Mouse (Mus musculus): ENCODE results near the gene Gli2.

GRCm38 (mm10) chr1:118830658-118831057 is 222.8 kb downstream of the Gli2 start:
- TF ChIP-seq TCF12 (IDR thresholded peaks at IDR 0.05; ENCODE audit: insufficient read depth, poor library complexity, severe bottlenecking) = no peak
- TF ChIP-seq CEBPB (IDR thresholded peaks at IDR 0.05; ENCODE audit: insufficient read depth, poor library complexity, severe bottlenecking) = no peak
- TF ChIP-seq POLR2A (IDR thresholded peaks at IDR 0.05; ENCODE audit: insufficient read length, low read depth) = no peak
- no peak for TF ChIP-seq MYOD1 (IDR thresholded peaks at IDR 0.05; ENCODE audit: control insufficient read depth in 1 of 3, insufficient read length in 2 of 3, low read depth in 2 of 3)
- TF ChIP-seq USF1 (IDR thresholded peaks at IDR 0.05; ENCODE audit: low read depth) = no peak
- TF ChIP-seq E2F4 (IDR thresholded peaks at IDR 0.05; ENCODE audit: insufficient read depth) = no peak
- TF ChIP-seq MAX (IDR thresholded peaks at IDR 0.05; ENCODE audit: low read depth) = no peak

Measured in myocyte (in vitro differentiated cells).